ENCODE assay signal across 15 mouse cellular contexts in genomic region chr11:84960291-84960690, GRCm38 (mm10). TPM values are rescaled to one million over a fixed set of nuclear protein-coding genes. Genes with fewer than 3 reads are reported as not detected.
DNase-seq lines count a peak whose midpoint lies in the region; ATAC-seq lines count a peak whose summit lies in the region.
"Had no signal": no experiment of that assay in that cellular context is flagged by ENCODE, and none has a peak within 500 bp of the region (broad histone marks: within the 10 kb centered on the region; RNA-seq: fewer than 3 reads in every experiment).

No protein-coding gene starts in this region.

- H3K9me3 ChIP-seq in heart, embryonic 10.5 days: no peaks in the 10 kb centered on the region
- H3K9me3 ChIP-seq in hindbrain, embryonic 15.5 days: no peaks in the 10 kb centered on the region
- no peaks in the 10 kb centered on the region for H3K9me3 ChIP-seq in hindbrain, embryonic 11.5 days (ENCODE audit: control insufficient read depth, low read length)
- no peaks in the 10 kb centered on the region for H3K9me3 ChIP-seq in midbrain, embryonic 11.5 days (ENCODE audit: control insufficient read depth, low read length)
- no peaks in the 10 kb centered on the region for H3K9me3 ChIP-seq in midbrain, embryonic 15.5 days
- H3K9me3 ChIP-seq: embryonic facial prominence, embryonic 12.5 days; liver, embryonic 12.5 days; lung, embryonic 15.5 days; stomach, embryonic 15.5 days had no signal

- H3K4me1 ChIP-seq in heart, embryonic 10.5 days: peaks cover 31% of the 10 kb centered on the region
- peaks cover 11% of the 10 kb centered on the region for H3K4me1 ChIP-seq in hindbrain, embryonic 15.5 days (replicated peaks)
- peaks cover 7% of the 10 kb centered on the region; the same call in 1 of the 2 replicates for H3K4me1 ChIP-seq in hindbrain, embryonic 11.5 days (replicated peaks; ENCODE audit: control insufficient read depth, insufficient read depth, low read length)
- peaks cover 18% of the 10 kb centered on the region for H3K4me1 ChIP-seq in midbrain, embryonic 11.5 days (ENCODE audit: control insufficient read depth, insufficient read depth, low read length)
- H3K4me1 ChIP-seq in midbrain, embryonic 15.5 days: peaks cover 24% of the 10 kb centered on the region

- peak overlapping the region; percentile 39; the same call in 1 of the 2 replicates for H3K4me3 ChIP-seq in heart, embryonic 10.5 days
- no peak overlapping the region for H3K4me3 ChIP-seq in hindbrain, embryonic 15.5 days
- no peak overlapping the region for H3K4me3 ChIP-seq in hindbrain, embryonic 11.5 days (ENCODE audit: low read depth, low read length)
- no peak overlapping the region for H3K4me3 ChIP-seq in midbrain, embryonic 11.5 days (ENCODE audit: low read depth, low read length)
- H3K4me3 ChIP-seq in midbrain, embryonic 15.5 days: no peak overlapping the region
- H3K4me3 ChIP-seq: embryonic facial prominence, embryonic 12.5 days; liver, embryonic 12.5 days; lung, embryonic 15.5 days; stomach, embryonic 15.5 days had no signal

- no peak for ATAC-seq in hindbrain, embryonic 15.5 days (ENCODE audit: low FRiP score, low read depth)
- ATAC-seq in hindbrain, embryonic 11.5 days (ENCODE audit: low FRiP score): no peak
- ATAC-seq in midbrain, embryonic 11.5 days (ENCODE audit: low FRiP score): no peak
- ATAC-seq in midbrain, embryonic 15.5 days (replicated peaks): no peak
- ATAC-seq: CD4-positive, CD25-positive, alpha-beta regulatory T cell, adult 4 months; liver, embryonic 12.5 days had no signal

- no peak for DNase-seq in heart, embryonic 10.5 days (ENCODE audit: low spot score)
- DNase-seq in heart, adult 18-20 months: no peak
- no peak for DNase-seq in hindbrain, embryonic 11.5 days (ENCODE audit: low spot score)
- DNase-seq in midbrain, embryonic 11.5 days (ENCODE audit: low spot score, missing footprints): peak; percentile 89
- no peak for DNase-seq in right cerebral cortex, postnatal 14 days

- H3K4me2 ChIP-seq in hindbrain, embryonic 15.5 days: no peak overlapping the region
- no peak overlapping the region for H3K4me2 ChIP-seq in hindbrain, embryonic 11.5 days (replicated peaks; ENCODE audit: low read depth, low read length)
- no peak overlapping the region for H3K4me2 ChIP-seq in midbrain, embryonic 11.5 days
- no peak overlapping the region for H3K4me2 ChIP-seq in midbrain, embryonic 15.5 days
- H3K4me2 ChIP-seq: embryonic facial prominence, embryonic 12.5 days; liver, embryonic 12.5 days; lung, embryonic 15.5 days; stomach, embryonic 15.5 days had no signal

- WGBS in heart, embryonic 10.5 days: 35% methylated on average over 3 of the region's 3 CpGs
- WGBS in hindbrain, embryonic 15.5 days: 38% methylated on average over 3 of the region's 3 CpGs
- WGBS in hindbrain, embryonic 11.5 days: 31% methylated on average over 3 of the region's 3 CpGs
- 36% methylated on average over 3 of the region's 3 CpGs for WGBS in midbrain, embryonic 11.5 days
- 45% methylated on average over 3 of the region's 3 CpGs for WGBS in midbrain, embryonic 15.5 days

- H3K36me3 ChIP-seq in heart, embryonic 10.5 days: no peaks in the 10 kb centered on the region
- no peaks in the 10 kb centered on the region for H3K36me3 ChIP-seq in hindbrain, embryonic 15.5 days
- H3K36me3 ChIP-seq in hindbrain, embryonic 11.5 days (ENCODE audit: control insufficient read depth, insufficient read depth, low read length): no peaks in the 10 kb centered on the region
- H3K36me3 ChIP-seq in midbrain, embryonic 11.5 days (ENCODE audit: control insufficient read depth, insufficient read depth, low read length): no peaks in the 10 kb centered on the region
- no peaks in the 10 kb centered on the region for H3K36me3 ChIP-seq in midbrain, embryonic 15.5 days (replicated peaks)
- H3K36me3 ChIP-seq: embryonic facial prominence, embryonic 12.5 days; liver, embryonic 12.5 days; lung, embryonic 15.5 days; stomach, embryonic 15.5 days had no signal

- no peak overlapping the region for H3K9ac ChIP-seq in hindbrain, embryonic 15.5 days
- no peak overlapping the region for H3K9ac ChIP-seq in hindbrain, embryonic 11.5 days (ENCODE audit: low read depth, low read length)
- peak overlapping the region; percentile 28; the same call in 1 of the 2 replicates for H3K9ac ChIP-seq in midbrain, embryonic 11.5 days (ENCODE audit: low read length)
- no peak overlapping the region for H3K9ac ChIP-seq in midbrain, embryonic 15.5 days
- H3K9ac ChIP-seq: embryonic facial prominence, embryonic 12.5 days; liver, embryonic 12.5 days; lung, embryonic 15.5 days; stomach, embryonic 15.5 days had no signal

- peak overlapping the region; percentile 70; the same call in 1 of the 2 replicates for H3K27ac ChIP-seq in heart, embryonic 10.5 days
- H3K27ac ChIP-seq in hindbrain, embryonic 15.5 days (replicated peaks): 0 out of 2 replicates have a peak overlapping the region, but pooled peaks have one; percentile 8
- H3K27ac ChIP-seq in hindbrain, embryonic 11.5 days (ENCODE audit: low read depth, low read length): no peak overlapping the region
- no peak overlapping the region for H3K27ac ChIP-seq in midbrain, embryonic 11.5 days (ENCODE audit: low read depth, low read length)
- H3K27ac ChIP-seq in midbrain, embryonic 15.5 days: no peak overlapping the region
- H3K27ac ChIP-seq: embryonic facial prominence, embryonic 12.5 days; liver, embryonic 12.5 days; lung, embryonic 15.5 days; stomach, embryonic 15.5 days had no signal

- peaks cover 38% of the 10 kb centered on the region for H3K27me3 ChIP-seq in heart, embryonic 10.5 days (ENCODE audit: insufficient read depth, poor library complexity, severe bottlenecking)
- H3K27me3 ChIP-seq in hindbrain, embryonic 15.5 days: peaks cover 41% of the 10 kb centered on the region
- H3K27me3 ChIP-seq in hindbrain, embryonic 11.5 days (ENCODE audit: control insufficient read depth, insufficient read depth, low read length): peaks cover 26% of the 10 kb centered on the region
- peaks cover 30% of the 10 kb centered on the region for H3K27me3 ChIP-seq in midbrain, embryonic 11.5 days (ENCODE audit: control insufficient read depth, insufficient read depth, low read length)
- H3K27me3 ChIP-seq in midbrain, embryonic 15.5 days (replicated peaks): peaks cover 46% of the 10 kb centered on the region

RNA-seq across cellular contexts. Expression of gene Car4, which starts 2.7 kb away (rescaled TPM):
- 24.1 and 38.2 TPM in 2 replicates for polyA plus RNA-seq in heart, embryonic 10.5 days (2016; fragmentation: Nextera tagmentation; extraction: Ambion mirVana)
- total RNA-seq in heart, adult 18-20 months (2021): 10 to 100 TPM; 16.9 to 29.0 TPM
- polyA plus RNA-seq in hindbrain, embryonic 15.5 days (2015; fragmentation: Nextera tagmentation; extraction: Ambion mirVana): 3.8 and 4.1 TPM in 2 replicates
- 3.0 and 3.7 TPM in 2 replicates for polyA plus RNA-seq in hindbrain, embryonic 11.5 days (2014; fragmentation: Nextera tagmentation; extraction: Ambion mirVana)
- 5.5 and 6.6 TPM in 2 replicates for polyA plus RNA-seq in midbrain, embryonic 11.5 days (2014; fragmentation: Nextera tagmentation; extraction: Ambion mirVana)
- polyA plus RNA-seq in midbrain, embryonic 15.5 days (2015; fragmentation: Nextera tagmentation; extraction: Ambion mirVana): 5.3 and 6.0 TPM in 2 replicates
- total RNA-seq: megakaryocyte progenitor cell, adult 5-6 weeks; MEL; neutrophil, adult 5-6 weeks had no signal
- polyA plus RNA-seq: CD4-positive, CD25-positive, alpha-beta regulatory T cell, adult 4 months had no signal

RNA-seq across cellular contexts. Expression of gene Znhit3, which starts 44.1 kb away (rescaled TPM):
- polyA plus RNA-seq in heart, embryonic 10.5 days (2016; fragmentation: Nextera tagmentation; extraction: Ambion mirVana): 55.1 and 78.2 TPM in 2 replicates
- 10 to 100 TPM; 11.5 to 12.9 TPM for total RNA-seq in heart, adult 18-20 months (2021)
- polyA plus RNA-seq in hindbrain, embryonic 15.5 days (2015; fragmentation: Nextera tagmentation; extraction: Ambion mirVana): 67.6 and 67.9 TPM in 2 replicates
- polyA plus RNA-seq in hindbrain, embryonic 11.5 days (2014; fragmentation: Nextera tagmentation; extraction: Ambion mirVana): 68.5 and 71.5 TPM in 2 replicates
- 69.4 and 72.4 TPM in 2 replicates for polyA plus RNA-seq in midbrain, embryonic 11.5 days (2014; fragmentation: Nextera tagmentation; extraction: Ambion mirVana)
- 61.8 and 62.8 TPM in 2 replicates for polyA plus RNA-seq in midbrain, embryonic 15.5 days (2015; fragmentation: Nextera tagmentation; extraction: Ambion mirVana)

Comparison
In these comparisons a context has a peak if more than half of its experiments do, and no peak if none do; other contexts are left out.
1. H3K27ac ChIP-seq: peak in heart, embryonic 10.5 days (single experiment) and hindbrain, embryonic 15.5 days (single experiment); none in hindbrain, embryonic 11.5 days (single experiment), midbrain, embryonic 11.5 days (single experiment) and midbrain, embryonic 15.5 days (single experiment).